Mouse (Mus musculus) activated CD4-positive, CD25-positive, alpha-beta regulatory T cell, adult 4 months (primary cell): ENCODE measurements around the gene Olfm2. TPM values are rescaled to one million over a fixed set of nuclear protein-coding genes. Genes with fewer than 3 reads are reported as not detected.
"Not testable (repeated sequence)": the region's sequence is repeated elsewhere in the genome, so short reads cannot be mapped to it uniquely, and the experiment has no call there.

ENCODE experiments used
- ATAC-seq: one replicate; pipeline ENCODE4 v1.8.0; 2017
- polyA plus RNA-seq, 2 experiments: library from polyadenylated mRNA; unstranded; fragments of 100-300 nt; shearing (Covaris generic); gene quantifications; one replicate each; pipeline ENCODE4 v1.2.1; 2017

Gene Olfm2
- polyA plus RNA-seq, 2 experiments from 2014 or later: 0.25 TPM; not detected in 1

DNA sequence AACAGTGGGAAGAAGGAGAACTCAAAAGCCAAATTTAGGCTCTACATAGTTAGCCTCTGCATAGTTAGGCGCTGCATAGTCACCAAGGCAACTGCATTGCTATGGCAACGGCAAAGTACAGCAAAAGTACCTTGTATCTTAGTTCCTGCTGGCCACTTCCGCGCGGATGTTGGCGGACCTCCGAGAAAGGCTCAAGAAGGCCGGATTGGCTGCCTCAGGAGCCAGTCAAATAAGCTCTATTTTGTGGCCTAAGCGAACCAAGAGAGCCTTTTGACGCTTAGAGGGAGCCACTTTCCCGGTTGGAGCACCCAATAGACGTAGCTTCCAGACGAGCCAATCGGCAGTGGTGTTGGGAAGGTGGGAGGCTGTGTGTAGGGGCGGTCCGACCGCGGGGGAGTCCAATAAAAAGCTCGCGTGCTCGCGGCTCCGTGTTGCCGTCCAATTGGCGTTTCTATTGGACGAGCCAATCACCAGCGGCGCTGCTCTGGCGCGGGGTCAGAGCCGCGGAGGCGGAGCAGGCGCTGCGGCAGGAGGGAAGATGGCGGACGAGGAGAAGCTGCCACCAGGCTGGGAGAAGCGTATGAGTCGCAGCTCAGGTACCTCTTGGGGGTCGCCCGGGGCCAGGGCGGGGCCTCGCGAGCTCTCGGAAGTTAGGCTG is 94.4 kb downstream of the Olfm2 start, which contains the start of gene Pin1:
TSS of gene Pin1 (plus strand) at position 494 of the 658 bp plus-strand sequence.
- peak; percentile 96 for ATAC-seq

DNA sequence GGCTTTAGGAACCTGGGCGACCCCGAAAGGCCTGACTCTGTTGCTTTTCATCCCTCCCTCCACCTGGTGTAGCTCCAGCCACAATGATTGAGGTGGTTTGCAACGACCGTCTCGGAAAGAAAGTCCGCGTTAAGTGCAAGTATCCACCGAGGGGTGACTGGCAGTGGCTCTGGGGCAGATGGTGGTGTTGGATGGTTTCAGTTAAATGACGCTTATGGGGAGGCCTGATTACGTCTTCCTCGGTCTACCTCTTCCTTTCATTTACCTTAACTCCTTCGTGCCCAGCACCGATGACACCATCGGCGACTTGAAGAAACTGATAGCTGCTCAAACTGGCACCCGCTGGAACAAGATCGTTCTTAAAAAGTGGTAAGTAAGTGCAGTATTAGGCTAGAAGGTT is 101.0 kb downstream of the Olfm2 start:
- peak; percentile 44 for ATAC-seq

DNA sequence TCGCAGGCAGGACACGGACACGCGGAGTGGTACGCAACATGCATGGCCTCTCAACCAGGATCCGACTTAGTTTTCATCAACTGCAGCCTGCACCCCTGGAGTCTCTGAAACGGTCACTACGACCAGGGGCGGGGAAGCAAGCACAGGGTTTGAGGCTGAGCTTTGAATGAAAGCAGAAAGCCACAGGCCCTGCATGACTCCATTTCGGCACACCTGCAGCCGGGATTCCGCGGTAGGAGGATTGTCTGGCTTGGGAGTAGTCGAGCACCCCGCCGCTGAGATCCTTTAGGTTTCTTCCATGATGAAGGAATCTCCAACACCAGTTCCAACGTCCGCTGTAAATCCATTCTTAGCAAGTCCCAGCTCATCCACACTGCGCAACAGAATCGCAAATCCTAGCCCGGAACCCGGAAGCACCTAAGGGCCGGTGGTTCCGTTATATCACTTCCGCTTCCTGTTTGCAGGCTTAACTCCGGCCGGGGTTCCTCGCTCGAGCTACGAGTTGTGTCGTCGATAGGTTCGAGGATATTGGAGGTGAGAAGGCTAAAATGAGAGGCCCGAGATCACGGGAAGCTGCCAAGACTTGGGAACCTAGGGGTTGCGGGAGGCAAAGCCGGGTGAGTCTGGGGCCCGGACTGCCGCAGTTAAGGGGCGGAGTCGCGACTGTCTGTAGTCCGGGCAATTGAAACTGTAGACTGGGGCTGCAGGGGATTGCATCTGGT is 101.6 kb downstream of the Olfm2 start, which contains the start of gene Fbxl12:
TSS of gene Fbxl12 (minus strand) at position 408 of the 722 bp plus-strand sequence.
- ATAC-seq: peak; percentile 62

DNA sequence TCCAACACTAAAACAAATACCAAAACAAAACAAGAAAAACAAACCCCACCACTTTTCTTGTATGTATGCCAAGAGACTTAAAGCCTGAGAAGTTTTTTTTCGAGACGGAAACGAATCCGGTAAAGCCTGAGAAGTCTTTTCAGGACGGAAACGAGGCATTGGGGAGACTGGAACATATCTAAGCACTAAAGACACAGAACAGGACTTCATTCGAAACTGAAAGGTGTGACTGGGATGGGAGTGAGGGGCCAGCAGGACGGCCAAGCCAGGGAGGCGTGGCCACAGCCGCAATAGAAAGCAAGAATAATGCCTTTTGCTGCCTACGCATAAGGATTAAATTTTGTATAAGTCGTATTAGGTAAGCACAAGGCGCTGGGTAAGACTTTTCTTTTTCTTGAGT is 102.4 kb downstream of the Olfm2 start:
- peak; percentile 17 for ATAC-seq

DNA sequence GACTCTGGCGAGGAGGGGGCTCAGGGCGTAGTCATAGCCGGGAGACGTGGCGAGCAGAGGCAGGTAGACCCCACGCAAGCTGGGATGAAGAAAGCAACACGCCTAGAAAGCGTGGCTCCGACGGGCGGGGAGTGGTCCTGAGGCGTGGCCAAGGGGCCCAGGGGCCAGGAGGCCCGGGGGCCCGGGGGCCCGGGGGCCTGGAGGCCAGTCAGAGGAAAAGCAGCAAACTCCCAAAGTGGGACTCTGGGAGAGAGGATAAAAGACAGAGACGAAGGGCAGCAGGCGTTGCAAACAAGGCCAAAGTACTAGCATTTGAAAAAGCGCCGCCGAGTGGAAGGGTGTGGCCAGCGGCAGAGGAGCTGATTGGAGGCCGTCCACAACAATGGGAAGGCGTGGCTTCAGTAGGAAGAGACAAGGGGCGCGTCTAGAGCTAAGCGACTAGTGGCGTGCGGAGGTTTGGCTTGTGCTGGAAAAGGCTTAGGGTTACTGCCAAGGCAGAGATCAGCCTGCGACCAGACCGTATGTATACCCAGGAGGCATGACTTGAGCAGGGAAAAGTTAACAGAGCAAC is 103.2 kb downstream of the Olfm2 start:
- ATAC-seq: peak; percentile 84

DNA sequence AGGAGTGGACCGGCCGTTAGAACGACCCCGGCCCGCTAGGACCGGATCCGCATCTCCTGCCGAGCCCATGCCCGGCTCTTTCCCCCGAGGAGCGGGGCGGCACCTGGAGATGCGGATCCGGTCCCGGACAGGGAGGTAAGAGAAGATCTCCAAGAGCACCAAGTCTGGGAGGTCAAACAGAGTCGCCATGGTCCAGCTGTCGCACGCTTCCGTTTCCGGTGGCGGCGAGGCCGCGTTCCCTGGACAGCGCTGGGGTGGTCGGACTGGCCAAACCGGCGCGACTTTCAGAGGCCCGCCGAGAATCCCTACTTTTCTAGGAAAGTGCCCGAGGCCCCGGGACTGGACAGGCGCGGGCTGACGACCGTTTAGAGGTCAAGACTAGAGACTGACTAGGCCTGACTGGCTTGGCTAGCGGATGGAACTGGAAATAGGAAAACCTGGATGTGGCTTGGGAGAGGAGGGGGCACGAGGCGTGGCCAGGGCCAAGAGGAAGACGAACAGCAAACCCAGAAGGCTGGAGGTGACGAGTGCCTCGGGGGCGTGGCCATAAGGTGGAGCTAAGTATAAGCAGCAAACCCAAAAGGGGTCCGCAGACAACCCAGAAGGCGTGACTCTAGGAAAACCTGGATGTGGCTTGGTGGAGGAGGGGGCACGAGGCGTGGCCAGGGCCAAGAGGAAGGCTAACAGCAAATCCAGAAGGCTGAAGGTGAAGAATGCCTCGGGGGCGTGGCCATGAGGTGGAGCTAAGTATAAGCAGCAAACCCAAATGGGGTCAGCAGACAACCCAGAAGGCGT is 103.9 kb downstream of the Olfm2 start, which contains the start of gene Ubl5:
TSS of gene Ubl5 (plus strand) at position 778 of the 795 bp plus-strand sequence.
- no peak for ATAC-seq

DNA sequence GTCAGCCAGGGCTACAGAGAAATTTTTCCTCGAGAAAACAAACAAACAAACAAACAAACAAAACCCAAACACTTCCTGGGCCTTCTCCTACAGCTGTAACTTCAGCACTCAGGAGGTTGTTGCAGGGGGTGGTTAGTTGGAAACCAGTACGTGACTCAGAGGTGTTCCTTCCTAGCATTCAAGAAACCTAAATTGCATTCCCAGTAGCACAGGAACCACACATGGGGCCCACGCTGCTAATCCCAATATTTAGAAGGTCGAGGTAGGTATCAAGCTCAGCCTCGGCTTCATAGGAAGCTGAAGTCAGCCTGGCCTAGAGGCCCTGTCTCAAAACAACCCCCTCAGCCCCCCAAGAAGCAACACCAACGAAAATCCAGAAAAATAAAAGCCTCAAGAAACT is 104.6 kb downstream of the Olfm2 start:
- ATAC-seq: no peak

DNA sequence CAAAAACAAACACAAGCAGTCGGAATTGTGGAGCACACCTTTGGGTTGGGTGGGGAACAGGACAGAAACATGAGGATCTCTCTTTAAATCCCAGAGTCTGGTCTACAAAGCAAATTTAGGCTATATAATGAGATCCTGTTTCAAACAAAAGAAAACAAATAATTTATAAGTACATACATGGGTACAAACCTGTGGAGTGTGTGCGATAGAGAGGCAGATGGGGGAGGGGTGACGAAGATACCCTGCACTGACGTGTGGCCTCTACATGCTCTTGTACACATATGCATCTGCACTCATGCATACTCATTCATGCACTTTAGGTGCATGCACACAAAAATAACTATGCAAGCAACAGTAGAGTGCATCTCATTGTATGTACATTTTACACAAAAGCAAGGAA is 106.7 kb downstream of the Olfm2 start:
- ATAC-seq: no peak

DNA sequence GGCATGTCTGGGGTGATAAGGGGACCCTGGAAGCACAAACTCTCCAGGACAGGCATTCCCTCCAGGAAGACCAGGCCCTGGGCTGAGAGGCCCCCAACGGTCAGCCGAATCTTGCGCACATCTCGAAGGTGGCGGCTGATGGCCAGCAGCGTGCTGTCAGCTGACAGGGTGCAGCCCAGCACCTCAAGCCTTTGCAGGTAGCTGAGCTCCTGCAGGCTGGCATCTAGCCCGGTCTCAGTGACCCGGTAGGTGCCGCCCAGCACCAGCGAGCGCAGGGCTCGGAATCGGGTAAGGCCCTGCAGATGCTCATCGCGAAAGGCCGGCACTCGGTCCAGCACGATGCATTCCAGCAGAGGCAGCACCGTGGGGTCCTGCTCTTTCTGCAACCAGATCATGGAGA is 107.6 kb downstream of the Olfm2 start:
- ATAC-seq: no peak

DNA sequence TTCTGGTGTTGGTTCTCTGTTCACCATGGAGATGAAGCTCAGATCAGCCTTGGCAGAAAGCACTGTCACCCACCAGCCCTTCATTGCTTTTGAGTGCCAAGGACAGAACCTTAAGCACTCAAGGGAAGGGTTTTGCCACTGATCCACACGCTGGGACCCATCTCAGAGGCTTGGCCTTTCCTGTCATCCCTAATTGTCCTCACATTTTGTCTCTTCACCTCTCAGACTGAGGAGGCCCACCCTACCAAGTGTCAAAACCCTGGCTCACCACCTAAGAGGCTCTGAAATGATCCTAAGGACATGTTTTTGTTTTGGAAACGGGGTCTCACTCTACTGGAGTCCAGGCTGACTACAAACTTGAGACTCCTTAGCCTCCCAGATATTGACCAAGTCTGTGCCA is 109.4 kb downstream of the Olfm2 start:
- no peak for ATAC-seq

DNA sequence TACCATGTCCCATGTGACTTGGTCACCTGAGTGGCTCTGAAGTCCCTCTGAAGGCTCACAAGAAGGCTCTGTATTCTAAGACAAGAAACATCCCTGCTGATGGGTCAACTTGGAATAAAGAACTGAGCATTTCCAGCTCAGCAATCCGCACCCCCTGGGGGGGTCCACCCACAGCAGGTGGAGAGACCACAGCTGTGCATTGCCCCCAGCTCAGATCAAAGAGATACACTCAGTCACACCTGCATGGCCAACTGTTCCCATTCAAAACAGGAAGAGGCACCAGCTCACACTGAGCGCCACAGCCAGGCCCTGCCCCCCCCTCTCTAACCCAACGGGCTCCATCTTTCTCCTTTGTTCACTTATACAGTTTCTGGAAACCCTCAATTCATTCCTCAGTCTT is 109.9 kb downstream of the Olfm2 start:
- ATAC-seq: no peak

DNA sequence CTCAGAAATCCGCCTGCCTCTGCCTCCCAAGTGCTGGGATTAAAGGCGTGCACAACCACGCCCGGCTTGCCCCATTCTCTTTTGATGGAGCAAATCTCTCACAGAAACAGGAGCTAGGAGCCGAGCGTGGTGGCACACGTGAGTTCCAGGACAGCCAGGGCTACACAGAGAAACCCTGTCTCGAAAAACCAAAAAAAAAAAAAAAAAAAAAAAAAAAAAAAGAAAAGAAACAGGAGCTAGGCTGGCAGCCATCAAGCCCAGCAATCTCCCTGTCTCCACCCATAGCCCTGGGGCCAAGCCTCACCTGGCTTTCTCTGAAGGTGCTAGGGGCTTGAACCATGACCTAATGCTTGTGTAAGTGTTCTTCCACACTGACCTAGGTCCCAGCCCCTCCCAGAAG is 110.5 kb downstream of the Olfm2 start:
- ATAC-seq: not testable (repeated sequence)

DNA sequence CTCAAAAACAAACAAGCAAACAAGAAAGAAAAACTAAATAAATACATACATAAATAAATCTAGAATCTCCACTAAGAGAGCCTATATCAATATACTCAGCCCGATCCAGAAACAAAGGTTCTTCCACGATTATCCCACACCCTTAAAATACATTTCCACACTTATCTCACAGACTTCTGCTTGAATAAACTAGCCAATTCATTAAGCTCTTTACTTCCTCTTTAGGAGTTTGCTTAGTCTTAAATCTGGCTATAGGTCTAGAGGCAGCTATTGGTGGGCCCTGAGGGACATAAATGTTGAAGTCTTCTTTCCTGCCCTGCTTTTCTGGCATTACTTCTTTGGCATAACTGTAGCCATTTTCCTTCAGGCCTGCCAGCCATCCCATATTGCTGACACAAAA is 114.8 kb downstream of the Olfm2 start:
- ATAC-seq: no peak

Other genes with a start within 250 kb of the Olfm2 start
- gene Zfp266, start 224.9 kb downstream of the Olfm2 start, polyA plus RNA-seq: 10 to 100 TPM; 44.4 to 47.6 TPM
- gene Zfp846, start 165.1 kb downstream of the Olfm2 start, polyA plus RNA-seq: 10 to 100 TPM in 1 of 2 experiments, 1 to 10 TPM in 1; 9.0 to 16.1 TPM
- 100 to 1,000 TPM; 339 to 401 TPM for gene Ubl5, start 103.5 kb downstream of the Olfm2 start, polyA plus RNA-seq
- 10 to 100 TPM; 26.1 to 30.9 TPM for gene Fbxl12, start 101.6 kb downstream of the Olfm2 start, polyA plus RNA-seq
- gene Pin1, start 94.3 kb downstream of the Olfm2 start, polyA plus RNA-seq: 10 to 100 TPM; 22.6 to 27.2 TPM
- gene Col5a3, start 68.7 kb upstream of the Olfm2 start, polyA plus RNA-seq: not detected
- not detected for gene Rdh8, start 72.2 kb upstream of the Olfm2 start, polyA plus RNA-seq
- gene A230050P20Rik, start 122.3 kb upstream of the Olfm2 start, polyA plus RNA-seq: 10 to 100 TPM; 12.4 to 14.6 TPM
- 1 to 10 TPM in 1 of 2 experiments, under 1 TPM in 1; 0.76 to 1.5 TPM for gene Angptl6, start 133.4 kb upstream of the Olfm2 start, polyA plus RNA-seq
- 10 to 100 TPM; 22.9 to 30.1 TPM for gene Ppan, start 141.8 kb upstream of the Olfm2 start, polyA plus RNA-seq
- 100 to 1,000 TPM; 190 to 235 TPM for gene Eif3g, start 152.3 kb upstream of the Olfm2 start, polyA plus RNA-seq
- 10 to 100 TPM; 51.2 to 52.7 TPM for gene Dnmt1, start 213.5 kb upstream of the Olfm2 start, polyA plus RNA-seq
- 1 to 10 TPM; 3.2 to 5.0 TPM for gene S1pr2, start 230.4 kb upstream of the Olfm2 start, polyA plus RNA-seq